In the genomic region with DNA sequence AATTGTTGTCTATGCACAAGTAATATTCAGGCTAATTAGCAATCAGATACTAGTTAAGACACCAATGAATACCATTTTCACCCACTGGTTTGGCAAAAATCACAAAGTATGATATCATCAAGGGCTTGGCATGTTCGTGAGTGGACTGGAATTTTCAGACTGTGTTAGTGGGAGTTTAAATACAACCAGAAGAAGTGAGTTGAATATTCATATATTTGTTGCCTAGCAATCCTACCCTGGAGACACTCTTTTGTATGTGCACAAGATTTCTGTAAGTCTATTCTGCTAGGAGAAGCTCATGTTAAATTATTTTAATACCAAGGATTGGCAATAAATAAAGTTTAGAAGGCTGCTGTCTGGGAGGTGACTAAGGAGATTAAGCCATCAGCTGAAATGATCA, we compare ENCODE assay signal across 13 mouse cellular contexts.
"Had no signal": no experiment of that assay in that cellular context is flagged by ENCODE, and none has a peak within 500 bp of the region (broad histone marks: within the 10 kb centered on the region; RNA-seq: fewer than 3 reads in every experiment).

No protein-coding gene starts in this region.

- H3K4me3 ChIP-seq: layer of hippocampus, adult 2 months; limb, embryonic 13.5 days; neural tube, embryonic 13.5 days; stomach, embryonic 15.5 days had no signal

- H3K4me2 ChIP-seq: limb, embryonic 13.5 days; neural tube, embryonic 13.5 days; stomach, embryonic 15.5 days had no signal

- H3K36me3 ChIP-seq: limb, embryonic 13.5 days; neural tube, embryonic 13.5 days; stomach, embryonic 15.5 days had no signal

- H3K27ac ChIP-seq: kidney, postnatal 0 days; layer of hippocampus, adult 2 months; limb, embryonic 13.5 days; liver, embryonic 14.5 days; neural tube, embryonic 13.5 days; stomach, embryonic 15.5 days had no signal

- H3K27me3 ChIP-seq: limb, embryonic 13.5 days; stomach, embryonic 15.5 days had no signal

- H3K9me3 ChIP-seq: limb, embryonic 13.5 days; neural tube, embryonic 13.5 days; stomach, embryonic 15.5 days had no signal

- H3K9ac ChIP-seq: limb, embryonic 13.5 days; liver, embryonic 14.5 days; neural tube, embryonic 13.5 days; stomach, embryonic 15.5 days had no signal

- H3K4me1 ChIP-seq: limb, embryonic 13.5 days; neural tube, embryonic 13.5 days; stomach, embryonic 15.5 days had no signal

- DNase-seq: kidney, adult 9 months; kidney, postnatal 36 days; left cerebral cortex, postnatal 4 days; lung, adult 18-20 months; right cerebral cortex, postnatal 14 days; thymus, adult 2 months; thymus, postnatal 25 days had no signal
